Mouse (Mus musculus): ENCODE results near the gene Arhgap6. TPM values are rescaled to one million over a fixed set of nuclear protein-coding genes. Genes with fewer than 3 reads are reported as not detected.

The Arhgap6 gene
- 4.3 and 5.5 TPM in 2 replicates for polyA plus RNA-seq (2012; rRNA removed)

GRCm38 (mm10) chrX:168794974-168795858, at the start of gene Arhgap6:
Gene Arhgap6 (plus strand): TSS chrX:168795099.
- DNase-seq (ENCODE audit: extremely low spot score in 1 of 2, low spot score in 1 of 2): peak in 1 of 2 experiments; percentile 0

- DNase-seq (ENCODE audit: extremely low spot score in 1 of 2, low spot score in 1 of 2): no peak
These were observed 47.9 kb upstream of the Arhgap6 start for GRCm38 (mm10) chrX:168747011-168747410.

- peak in 1 of 2 experiments; percentile 1 for DNase-seq (ENCODE audit: extremely low spot score in 1 of 2, low spot score in 1 of 2)
These were observed 1.3 kb downstream of the Arhgap6 start for GRCm38 (mm10) chrX:168795859-168796848.

- DNase-seq (ENCODE audit: extremely low spot score in 1 of 2, low spot score in 1 of 2): no peak
These were observed 9.8 kb downstream of the Arhgap6 start for GRCm38 (mm10) chrX:168804677-168805076.

- no peak for DNase-seq (ENCODE audit: extremely low spot score in 1 of 2, low spot score in 1 of 2)
These were observed 15.8 kb downstream of the Arhgap6 start for GRCm38 (mm10) chrX:168810513-168811265.

- DNase-seq (ENCODE audit: extremely low spot score in 1 of 2, low spot score in 1 of 2): no peak
These were observed 24.0 kb downstream of the Arhgap6 start for GRCm38 (mm10) chrX:168818858-168819257.

GRCm38 (mm10) chrX:168824166-168824565, 29.3 kb downstream of the Arhgap6 start:
- no peak for DNase-seq (ENCODE audit: extremely low spot score in 1 of 2, low spot score in 1 of 2)

- DNase-seq (ENCODE audit: extremely low spot score in 1 of 2, low spot score in 1 of 2): no peak
These were observed 37.4 kb downstream of the Arhgap6 start for GRCm38 (mm10) chrX:168832343-168832742.

GRCm38 (mm10) chrX:168848062-168848461, 53.2 kb downstream of the Arhgap6 start:
- no peak for DNase-seq (ENCODE audit: extremely low spot score in 1 of 2, low spot score in 1 of 2)

GRCm38 (mm10) chrX:168874688-168875087, 79.8 kb downstream of the Arhgap6 start:
- DNase-seq (ENCODE audit: extremely low spot score in 1 of 2, low spot score in 1 of 2): no peak

GRCm38 (mm10) chrX:168903557-168903956, 108.7 kb downstream of the Arhgap6 start:
- no peak for DNase-seq (ENCODE audit: extremely low spot score in 1 of 2, low spot score in 1 of 2)

GRCm38 (mm10) chrX:168904086-168904485, 109.2 kb downstream of the Arhgap6 start:
- no peak for DNase-seq (ENCODE audit: extremely low spot score in 1 of 2, low spot score in 1 of 2)

GRCm38 (mm10) chrX:168907586-168907985, 112.7 kb downstream of the Arhgap6 start:
- no peak for DNase-seq (ENCODE audit: extremely low spot score in 1 of 2, low spot score in 1 of 2)

- DNase-seq (ENCODE audit: extremely low spot score in 1 of 2, low spot score in 1 of 2): no peak
These were observed 118.6 kb downstream of the Arhgap6 start for GRCm38 (mm10) chrX:168913519-168913918.

GRCm38 (mm10) chrX:168920942-168921341, 126.0 kb downstream of the Arhgap6 start:
- no peak for DNase-seq (ENCODE audit: extremely low spot score in 1 of 2, low spot score in 1 of 2)

GRCm38 (mm10) chrX:168932420-168932819, 137.5 kb downstream of the Arhgap6 start:
- no peak for DNase-seq (ENCODE audit: extremely low spot score in 1 of 2, low spot score in 1 of 2)

- peak in 1 of 2 experiments; percentile 56 for DNase-seq (ENCODE audit: extremely low spot score in 1 of 2, low spot score in 1 of 2)
These were observed 140.5 kb downstream of the Arhgap6 start for GRCm38 (mm10) chrX:168935447-168935846.

- DNase-seq (ENCODE audit: extremely low spot score in 1 of 2, low spot score in 1 of 2): peak in 1 of 2 experiments; percentile 24
These were observed 143.0 kb downstream of the Arhgap6 start for GRCm38 (mm10) chrX:168937941-168938340.

GRCm38 (mm10) chrX:168941684-168942083, 146.8 kb downstream of the Arhgap6 start:
- no peak for DNase-seq (ENCODE audit: extremely low spot score in 1 of 2, low spot score in 1 of 2)

GRCm38 (mm10) chrX:168943217-168943616, 148.3 kb downstream of the Arhgap6 start:
- no peak for DNase-seq (ENCODE audit: extremely low spot score in 1 of 2, low spot score in 1 of 2)

Data from frontal cortex, adult 2 months (tissue).